Mouse (Mus musculus): Measurements from ENCODE around the gene Zfp217.

GRCm38 (mm10) chr2:170177323-170177722, 29.4 kb upstream of the Zfp217 start:
- TF ChIP-seq CTCF (IDR thresholded peaks at IDR 0.05; ENCODE audit: low read depth) (no peak), EP300 (IDR thresholded peaks at IDR 0.05; ENCODE audit: low read depth) (no peak)
